Mouse (Mus musculus) kidney, embryonic 14.5 days (tissue): ENCODE results near the gene A030005K14Rik. TPM values are rescaled to one million over a fixed set of nuclear protein-coding genes. Genes with fewer than 3 reads are reported as not detected.

Experiments used
- ATAC-seq: fragments of 200-750 bp; cut with Nextera tagmentation; 2 replicates; pipeline ENCODE4 v1.8.0; 2017; ENCODE audit warnings: moderate number of reproducible peaks, mild to moderate bottlenecking, moderate TSS enrichment, moderate library complexity; ENCODE audit not compliant: low FRiP score, low TSS enrichment
- H3K27ac ChIP-seq: fragments of 300-500 bp; sonication (generic); 2 replicates; pipeline ENCODE4 v1.5.1; 2014; ENCODE audit warnings: low read depth, mild to moderate bottlenecking, low read length, moderate library complexity, mixed read lengths
- H3K27me3 ChIP-seq: fragments of 300-500 bp; sonication (generic); 2 replicates; pipeline ENCODE4 v1.6.1; 2014; ENCODE audit warnings: mild to moderate bottlenecking, low read length; ENCODE audit not compliant: control insufficient read depth, insufficient read depth
- H3K36me3 ChIP-seq: fragments of 300-500 bp; sonication (generic); 2 replicates; pipeline ENCODE4 v1.6.1; 2014; ENCODE audit warnings: low read length, mixed read lengths; ENCODE audit not compliant: control insufficient read depth, insufficient read depth
- H3K4me1 ChIP-seq: fragments of 300-500 bp; sonication (generic); 2 replicates; pipeline ENCODE4 v1.6.1; 2014; ENCODE audit warnings: low read length, mixed read lengths; ENCODE audit not compliant: control insufficient read depth, insufficient read depth
- H3K4me2 ChIP-seq: fragments of 300-500 bp; sonication (generic); replicated peaks from 2 replicates; pipeline ENCODE4 v1.6.1; 2014; ENCODE audit warnings: low read depth, mild to moderate bottlenecking, low read length
- H3K4me3 ChIP-seq: fragments of 300-500 bp; sonication (generic); 2 replicates; pipeline ENCODE4 v1.5.1; 2014; ENCODE audit warnings: mild to moderate bottlenecking, low read length
- H3K9ac ChIP-seq: fragments of 300-500 bp; sonication (generic); 2 replicates; pipeline ENCODE4 v1.6.1; 2014; ENCODE audit warnings: low read depth, mild to moderate bottlenecking, low read length, moderate library complexity
- H3K9me3 ChIP-seq: fragments of 300-500 bp; sonication (generic); 2 replicates; pipeline ENCODE4 v1.6.1; 2016; ENCODE audit warnings: low read length; ENCODE audit not compliant: control insufficient read depth
- WGBS: fragments of 180-500 bp; shearing (Covaris S2); extraction: QIAGEN DNeasy Blood & Tissue Kit; methylation state at CpG from one replicate; pipeline ENCODE4 v1.1.7; 2014; 5-methylcytosine and 5-hydroxymethylcytosine counted together
- polyA plus RNA-seq: library from polyadenylated mRNA; unstranded; fragments of >200 nt; fragmentation: Nextera tagmentation; extraction: Ambion mirVana; gene quantifications from 2 replicates; pipeline ENCODE4 v1.2.1, GENCODE M21; 2014

Gene A030005K14Rik
- polyA plus RNA-seq, 1 experiment from 2014 or later: not detected

DNA sequence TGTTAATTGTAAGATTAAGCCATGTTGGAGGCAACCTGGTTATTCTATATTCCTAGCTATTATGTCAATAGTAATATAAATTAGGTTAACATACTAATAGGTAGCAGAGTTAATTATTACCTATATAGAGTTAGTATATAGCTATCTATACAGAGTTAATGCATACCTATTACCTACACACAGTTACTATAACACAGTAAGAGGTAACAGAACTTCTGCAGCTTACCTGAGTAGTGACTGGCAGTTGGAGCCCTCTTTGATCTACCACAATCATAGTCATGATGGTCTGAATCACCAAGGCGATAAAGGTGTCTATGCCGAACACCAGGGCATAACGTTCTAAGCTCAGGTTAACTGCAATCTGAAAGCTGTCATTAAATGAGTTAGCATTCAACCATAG lies 44.7 kb downstream of the A030005K14Rik start:
- H3K4me1 ChIP-seq: no peaks in the 10 kb centered on the region
- no peaks in the 10 kb centered on the region for H3K27me3 ChIP-seq
- H3K36me3 ChIP-seq: no peaks in the 10 kb centered on the region
- H3K27ac ChIP-seq: no peak overlapping the region
- no peak overlapping the region for H3K4me3 ChIP-seq
- 87% methylated on average over 3 of the region's 3 CpGs for WGBS
- H3K9me3 ChIP-seq: no peaks in the 10 kb centered on the region
- no peak overlapping the region for H3K4me2 ChIP-seq
- no peak overlapping the region for H3K9ac ChIP-seq
- ATAC-seq: no peak

Other genes with a start within 250 kb of the A030005K14Rik start
- 27.9 and 47.8 TPM in 2 replicates for gene Agfg1, start 219.9 kb downstream of the A030005K14Rik start, polyA plus RNA-seq
- 0.33 TPM in 1 of 2 replicates, not detected in the other for gene A030005L19Rik, start 146.1 kb downstream of the A030005K14Rik start, polyA plus RNA-seq
- gene A030014E15Rik, start 134.5 kb downstream of the A030005K14Rik start, polyA plus RNA-seq: not detected in 2 replicates
- not detected in 2 replicates for gene Gm6217, start 128.0 kb downstream of the A030005K14Rik start, polyA plus RNA-seq
- not detected in 2 replicates for gene A030003K21Rik, start 116.0 kb downstream of the A030005K14Rik start, polyA plus RNA-seq
- gene Gm7544, start 103.4 kb downstream of the A030005K14Rik start, polyA plus RNA-seq: not detected in 2 replicates
- gene Gm47955, start 99.1 kb downstream of the A030005K14Rik start, polyA plus RNA-seq: not detected in 2 replicates
- gene Gm47959, start 58.8 kb downstream of the A030005K14Rik start, polyA plus RNA-seq: not detected in 2 replicates
- gene Slc19a3, start 20.9 kb downstream of the A030005K14Rik start, polyA plus RNA-seq: 0.74 and 1.4 TPM in 2 replicates
- not detected in 2 replicates for gene Krtap28-10, start 16.9 kb downstream of the A030005K14Rik start, polyA plus RNA-seq
- not detected in 2 replicates for gene Gm47969, start 14.4 kb downstream of the A030005K14Rik start, polyA plus RNA-seq
- not detected in 2 replicates for gene Krtap28-13, start 1.6 kb upstream of the A030005K14Rik start, polyA plus RNA-seq
- 1.2 and 1.4 TPM in 2 replicates for gene Ccl20, start 57.4 kb upstream of the A030005K14Rik start, polyA plus RNA-seq
- 0.36 TPM in 1 of 2 replicates, not detected in the other for gene Daw1, start 100.4 kb upstream of the A030005K14Rik start, polyA plus RNA-seq